9 mouse cellular contexts compared by ENCODE assay signal in the genomic region with DNA sequence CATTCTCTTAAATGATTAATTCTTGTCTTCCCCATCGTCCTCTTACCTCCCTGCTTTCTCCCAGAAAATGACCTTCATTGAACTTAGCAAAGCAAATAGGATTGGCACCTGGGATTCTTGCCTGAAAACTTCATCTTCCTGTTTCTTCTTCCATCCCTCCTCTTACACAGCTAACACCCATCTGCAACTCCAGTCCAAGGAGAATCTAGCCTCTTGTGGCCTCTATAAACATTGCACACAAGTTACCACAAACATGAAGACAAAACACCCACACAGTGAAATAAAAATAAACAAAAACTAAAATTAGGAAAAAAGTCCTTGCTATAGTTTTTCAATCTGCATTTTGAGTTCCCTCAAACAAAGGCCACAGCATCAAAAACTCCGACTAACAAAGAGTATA. TPM values are rescaled to one million over a fixed set of nuclear protein-coding genes. Genes with fewer than 3 reads are reported as not detected.
DNase-seq lines count a peak whose midpoint lies in the region; ATAC-seq lines count a peak whose summit lies in the region.
"Had no signal": no experiment of that assay in that cellular context is flagged by ENCODE, and none has a peak within 500 bp of the region (broad histone marks: within the 10 kb centered on the region; RNA-seq: fewer than 3 reads in every experiment).

No protein-coding gene starts in this region.

- peak overlapping the region; percentile 81 for H3K4me3 ChIP-seq in neural tube, embryonic 11.5 days (ENCODE audit: low read depth, low read length)
- H3K4me3 ChIP-seq in forebrain, embryonic 11.5 days (ENCODE audit: low read depth, low read length): peak overlapping the region; percentile 74
- H3K4me3 ChIP-seq in limb, embryonic 12.5 days (replicated peaks): peak overlapping the region; percentile 78
- peak overlapping the region; percentile 84 for H3K4me3 ChIP-seq in stomach, embryonic 15.5 days (replicated peaks)

- no peaks in the 10 kb centered on the region for H3K27me3 ChIP-seq in neural tube, embryonic 11.5 days (ENCODE audit: control insufficient read depth, insufficient read depth, low read length)
- no peaks in the 10 kb centered on the region for H3K27me3 ChIP-seq in forebrain, embryonic 11.5 days (ENCODE audit: control insufficient read depth, insufficient read depth, low read length)
- no peaks in the 10 kb centered on the region for H3K27me3 ChIP-seq in limb, embryonic 12.5 days
- no peaks in the 10 kb centered on the region for H3K27me3 ChIP-seq in stomach, embryonic 15.5 days (replicated peaks)

- DNase-seq in neural tube, embryonic 11.5 days (ENCODE audit: low spot score): no peak
- DNase-seq in neural tube, embryonic 10.5 days (ENCODE audit: extremely low spot score, low spot score): no peak
- no peak for DNase-seq in forebrain, embryonic 11.5 days (ENCODE audit: low spot score)
- DNase-seq in gastrocnemius, postnatal 10 days: no peak
- DNase-seq in gastrocnemius, postnatal 4 days (ENCODE audit: low spot score in 2 of 2): no peak
- no peak for DNase-seq in adrenal gland, adult 8-10 months
- DNase-seq: kidney, adult 18-20 months had no signal

- peak overlapping the region; percentile 76 for H3K4me2 ChIP-seq in neural tube, embryonic 11.5 days (ENCODE audit: low read depth)
- H3K4me2 ChIP-seq in forebrain, embryonic 11.5 days (ENCODE audit: low read depth, low read length, severe bottlenecking): peak overlapping the region; percentile 67
- H3K4me2 ChIP-seq in limb, embryonic 12.5 days: peak overlapping the region; percentile 81
- H3K4me2 ChIP-seq in stomach, embryonic 15.5 days: peak overlapping the region; percentile 56

- no peak overlapping the region for H3K27ac ChIP-seq in neural tube, embryonic 11.5 days (ENCODE audit: low read depth, low read length)
- H3K27ac ChIP-seq in forebrain, embryonic 11.5 days (ENCODE audit: low read depth, low read length): no peak overlapping the region
- H3K27ac ChIP-seq in limb, embryonic 12.5 days: no peak overlapping the region
- peak overlapping the region; percentile 99; the same call in 1 of the 2 replicates for H3K27ac ChIP-seq in stomach, embryonic 15.5 days

- H3K4me1 ChIP-seq in neural tube, embryonic 11.5 days (ENCODE audit: control insufficient read depth, insufficient read depth, low read length): peaks cover 13% of the 10 kb centered on the region
- no peaks in the 10 kb centered on the region; the same call in 1 of the 2 replicates for H3K4me1 ChIP-seq in forebrain, embryonic 11.5 days (replicated peaks; ENCODE audit: control insufficient read depth, insufficient read depth, low read length)
- H3K4me1 ChIP-seq in limb, embryonic 12.5 days (replicated peaks): peaks cover 32% of the 10 kb centered on the region
- H3K4me1 ChIP-seq in stomach, embryonic 15.5 days: peaks cover 2% of the 10 kb centered on the region; the same call in 1 of the 2 replicates

- H3K9me3 ChIP-seq in neural tube, embryonic 11.5 days (ENCODE audit: control insufficient read depth, low read length): no peaks in the 10 kb centered on the region
- no peaks in the 10 kb centered on the region for H3K9me3 ChIP-seq in forebrain, embryonic 11.5 days (ENCODE audit: control insufficient read depth, low read length)
- H3K9me3 ChIP-seq in limb, embryonic 12.5 days: no peaks in the 10 kb centered on the region
- H3K9me3 ChIP-seq in stomach, embryonic 15.5 days: no peaks in the 10 kb centered on the region

- H3K9ac ChIP-seq in neural tube, embryonic 11.5 days (ENCODE audit: low read length): no peak overlapping the region; the same call in 1 of the 2 replicates
- H3K9ac ChIP-seq in forebrain, embryonic 11.5 days (ENCODE audit: low read length): peak overlapping the region; percentile 80; the same call in 1 of the 2 replicates
- peak overlapping the region; percentile 92 for H3K9ac ChIP-seq in limb, embryonic 12.5 days (replicated peaks)
- H3K9ac ChIP-seq in stomach, embryonic 15.5 days: no peak overlapping the region

- WGBS in neural tube, embryonic 11.5 days: 58% methylated on average over 2 of the region's 2 CpGs
- WGBS in forebrain, embryonic 11.5 days: 61% methylated on average over 2 of the region's 2 CpGs
- 59% methylated on average over 2 of the region's 2 CpGs for WGBS in limb, embryonic 12.5 days
- WGBS in stomach, embryonic 15.5 days: 41% methylated on average over 2 of the region's 2 CpGs

- no peak for ATAC-seq in neural tube, embryonic 11.5 days (ENCODE audit: insufficient read depth, low FRiP score, low TSS enrichment)
- no peak for ATAC-seq in forebrain, embryonic 11.5 days (replicated peaks; ENCODE audit: low FRiP score)
- no peak for ATAC-seq in limb, embryonic 12.5 days (ENCODE audit: insufficient number of reproducible peaks, insufficient read depth, low FRiP score, low TSS enrichment, low read depth)
- no peak for ATAC-seq in stomach, embryonic 15.5 days (ENCODE audit: insufficient read depth, low FRiP score, low read depth)

- peaks cover 3% of the 10 kb centered on the region; the same call in 1 of the 2 replicates for H3K36me3 ChIP-seq in neural tube, embryonic 11.5 days (ENCODE audit: control insufficient read depth, insufficient read depth, low read length)
- H3K36me3 ChIP-seq in forebrain, embryonic 11.5 days (ENCODE audit: control insufficient read depth, insufficient read depth, low read length): peaks cover 2% of the 10 kb centered on the region; the same call in 1 of the 2 replicates
- H3K36me3 ChIP-seq in limb, embryonic 12.5 days: peaks cover 29% of the 10 kb centered on the region
- H3K36me3 ChIP-seq in stomach, embryonic 15.5 days: no peaks in the 10 kb centered on the region

RNA-seq across cellular contexts. Expression of a gene that starts 2.1 kb away (rescaled TPM):
- polyA plus RNA-seq in neural tube, embryonic 11.5 days (2014; fragmentation: Nextera tagmentation; extraction: Ambion mirVana): 166 and 171 TPM in 2 replicates
- 196 and 197 TPM in 2 replicates for polyA plus RNA-seq in forebrain, embryonic 11.5 days (2014; fragmentation: Nextera tagmentation; extraction: Ambion mirVana)
- 278 and 287 TPM in 2 replicates for polyA plus RNA-seq in limb, embryonic 12.5 days (2016; fragmentation: Nextera tagmentation; extraction: Ambion mirVana)
- polyA plus RNA-seq in stomach, embryonic 15.5 days (2015; fragmentation: Nextera tagmentation; extraction: Ambion mirVana): 346 and 353 TPM in 2 replicates
- 100 to 1,000 TPM; 408 to 423 TPM for total RNA-seq in gastrocnemius, postnatal 10 days (2021)
- total RNA-seq in gastrocnemius, postnatal 4 days (2021): 100 to 1,000 TPM; 425 to 463 TPM
- 100 to 1,000 TPM; 509 to 681 (median 626) TPM for total RNA-seq in adrenal gland, adult 8-10 months (2022)

RNA-seq across cellular contexts. Expression of a gene that starts 24.1 kb away (rescaled TPM):
- polyA plus RNA-seq in neural tube, embryonic 11.5 days (2014; fragmentation: Nextera tagmentation; extraction: Ambion mirVana): 1.7 and 2.7 TPM in 2 replicates
- polyA plus RNA-seq in forebrain, embryonic 11.5 days (2014; fragmentation: Nextera tagmentation; extraction: Ambion mirVana): 1.8 and 2.0 TPM in 2 replicates
- 5.4 and 7.5 TPM in 2 replicates for polyA plus RNA-seq in limb, embryonic 12.5 days (2016; fragmentation: Nextera tagmentation; extraction: Ambion mirVana)
- polyA plus RNA-seq in stomach, embryonic 15.5 days (2015; fragmentation: Nextera tagmentation; extraction: Ambion mirVana): 0.17 and 0.22 TPM in 2 replicates
- under 1 TPM; 0.54 to 0.92 TPM for total RNA-seq in gastrocnemius, postnatal 10 days (2021)
- total RNA-seq in gastrocnemius, postnatal 4 days (2021): under 1 TPM; 0.21 to 0.39 TPM
- not detected for total RNA-seq in adrenal gland, adult 8-10 months (2022)

RNA-seq across cellular contexts. Expression of a gene that starts 50.1 kb away (rescaled TPM):
- 21.0 and 21.6 TPM in 2 replicates for polyA plus RNA-seq in neural tube, embryonic 11.5 days (2014; fragmentation: Nextera tagmentation; extraction: Ambion mirVana)
- 26.3 and 28.0 TPM in 2 replicates for polyA plus RNA-seq in forebrain, embryonic 11.5 days (2014; fragmentation: Nextera tagmentation; extraction: Ambion mirVana)
- polyA plus RNA-seq in limb, embryonic 12.5 days (2016; fragmentation: Nextera tagmentation; extraction: Ambion mirVana): 32.6 and 32.9 TPM in 2 replicates
- polyA plus RNA-seq in stomach, embryonic 15.5 days (2015; fragmentation: Nextera tagmentation; extraction: Ambion mirVana): 12.5 and 13.2 TPM in 2 replicates
- total RNA-seq in gastrocnemius, postnatal 10 days (2021): 10 to 100 TPM; 10.7 to 13.9 TPM
- total RNA-seq in gastrocnemius, postnatal 4 days (2021): 10 to 100 TPM; 14.6 to 17.2 TPM
- 10 to 100 TPM; 15.6 to 30.8 (median 23.5) TPM for total RNA-seq in adrenal gland, adult 8-10 months (2022)

Comparison
In these comparisons a context has a peak if more than half of its experiments do, and no peak if none do; other contexts are left out.
1. H3K9ac ChIP-seq: peak in forebrain, embryonic 11.5 days (single experiment) and limb, embryonic 12.5 days (single experiment); none in neural tube, embryonic 11.5 days (single experiment) and stomach, embryonic 15.5 days (single experiment).
2. Peak in every context shown above with its lines, with median percentiles within 50 percentile points of each other: H3K4me2 ChIP-seq and H3K4me3 ChIP-seq.